Mouse (Mus musculus) CD4-positive, CD25-positive, alpha-beta regulatory T cell, adult 2 months (primary cell): ENCODE measurements around the gene Cib1.
A peak's percentile ranks its signal among the peaks of the same experiment; 100 is the strongest.

Experiments used
- DNase-seq: peaks from one replicate; pipeline ENCODE4 v3.0.0-alpha.2; 2012; ENCODE audit warnings: low read depth, low spot score

The Cib1 gene

GRCm38 (mm10) chr7:80232489-80233029, at the start of gene Cib1, which contains the start of gene Gdpgp1:
Gene Cib1, minus strand, starts transcription at chr7:80232813.
Gene Gdpgp1, plus strand, starts transcription at chr7:80232865.
- peak; percentile 99 for DNase-seq

GRCm38 (mm10) chr7:80281646-80282045, 49.0 kb upstream of the Cib1 start:
- DNase-seq: no peak

- DNase-seq: peak; percentile 21
Measured at GRCm38 (mm10) chr7:80280998-80281397, 48.4 kb upstream of the Cib1 start.

- no peak for DNase-seq
Measured at GRCm38 (mm10) chr7:80280032-80280431, 47.4 kb upstream of the Cib1 start.

GRCm38 (mm10) chr7:80276374-80276773, 43.8 kb upstream of the Cib1 start:
- no peak for DNase-seq

- no peak for DNase-seq
Measured at GRCm38 (mm10) chr7:80273456-80273855, 40.8 kb upstream of the Cib1 start.

GRCm38 (mm10) chr7:80269751-80270255, 37.2 kb upstream of the Cib1 start:
- DNase-seq: no peak

GRCm38 (mm10) chr7:80268897-80269750, 36.5 kb upstream of the Cib1 start, which contains the start of gene Vps33b:
Gene Vps33b, plus strand, starts transcription at chr7:80269649.
- DNase-seq: peak; percentile 95

GRCm38 (mm10) chr7:80267764-80268163, 35.2 kb upstream of the Cib1 start:
- DNase-seq: no peak

GRCm38 (mm10) chr7:80264606-80265005, 32.0 kb upstream of the Cib1 start:
- no peak for DNase-seq

GRCm38 (mm10) chr7:80261372-80261990, 28.9 kb upstream of the Cib1 start:
- no peak for DNase-seq

GRCm38 (mm10) chr7:80260625-80261371, 28.2 kb upstream of the Cib1 start, which contains the start of gene Ngrn:
Gene Ngrn, plus strand, starts transcription at chr7:80261215.
- peak; percentile 90 for DNase-seq

GRCm38 (mm10) chr7:80257706-80258105, 25.1 kb upstream of the Cib1 start:
- no peak for DNase-seq

- DNase-seq: peak; percentile 41
Measured at GRCm38 (mm10) chr7:80255981-80256380, 23.4 kb upstream of the Cib1 start.

GRCm38 (mm10) chr7:80252886-80253285, 20.3 kb upstream of the Cib1 start:
- peak; percentile 31 for DNase-seq

- no peak for DNase-seq
Measured at GRCm38 (mm10) chr7:80252437-80252836, 19.8 kb upstream of the Cib1 start.

- DNase-seq: no peak
Measured at GRCm38 (mm10) chr7:80246859-80247258, 14.2 kb upstream of the Cib1 start.

- peak; percentile 97 for DNase-seq
Measured at GRCm38 (mm10) chr7:80246148-80246721, 13.6 kb upstream of the Cib1 start, which contains the start of gene Ttll13. Gene Ttll13, plus strand, starts transcription at chr7:80246376.

GRCm38 (mm10) chr7:80244851-80245250, 12.2 kb upstream of the Cib1 start:
- DNase-seq: no peak

GRCm38 (mm10) chr7:80241661-80242060, 9.0 kb upstream of the Cib1 start:
- no peak for DNase-seq

- DNase-seq: no peak
Measured at GRCm38 (mm10) chr7:80238542-80238941, 5.9 kb upstream of the Cib1 start.
